Mouse (Mus musculus): ENCODE results near the gene Foxb1. TPM values are rescaled to one million over a fixed set of nuclear protein-coding genes. Genes with fewer than 3 reads are reported as not detected.

Foxb1 gene
- total RNA-seq, 2 experiments from 2014 or later, result not detected

GRCm38 (mm10) chr9:69757254-69757653 lies 3.5 kb downstream of the Foxb1 start:
- DNase-seq, result no peak

GRCm38 (mm10) chr9:69756456-69756855 lies 4.3 kb downstream of the Foxb1 start:
- DNase-seq, result no peak

- no peak for DNase-seq
These were observed 4.7 kb downstream of the Foxb1 start for GRCm38 (mm10) chr9:69756041-69756440.

- DNase-seq, result no peak
These were observed 5.6 kb downstream of the Foxb1 start for GRCm38 (mm10) chr9:69755157-69755556.

GRCm38 (mm10) chr9:69754712-69755111 lies 6.0 kb downstream of the Foxb1 start:
- no peak for DNase-seq

GRCm38 (mm10) chr9:69754291-69754690 lies 6.4 kb downstream of the Foxb1 start:
- DNase-seq, result no peak

- no peak for DNase-seq
These were observed 12.8 kb downstream of the Foxb1 start for GRCm38 (mm10) chr9:69747971-69748370.

- no peak for DNase-seq
These were observed 32.0 kb downstream of the Foxb1 start for GRCm38 (mm10) chr9:69728736-69729135.

- DNase-seq, result no peak
These were observed 42.3 kb downstream of the Foxb1 start for GRCm38 (mm10) chr9:69718431-69718830.

- no peak for DNase-seq
These were observed 44.4 kb downstream of the Foxb1 start for GRCm38 (mm10) chr9:69716364-69716763.

GRCm38 (mm10) chr9:69715445-69715844 lies 45.3 kb downstream of the Foxb1 start:
- no peak for DNase-seq

GRCm38 (mm10) chr9:69714346-69714745 lies 46.4 kb downstream of the Foxb1 start:
- no peak for DNase-seq

GRCm38 (mm10) chr9:69713577-69714327 lies 47.0 kb downstream of the Foxb1 start:
- DNase-seq, result no peak

GRCm38 (mm10) chr9:69712714-69713525 lies 47.8 kb downstream of the Foxb1 start:
- DNase-seq, result no peak

Other genes with a start within 250 kb of the Foxb1 start
- gene Bnip2, start 228.5 kb upstream of the Foxb1 start, total RNA-seq (2021), result 10 to 100 TPM; 72.5 to 77.2 TPM